Mouse (Mus musculus) kidney, embryonic 15.5 days (tissue): ENCODE data around the gene Lamtor1. TPM values are rescaled to one million over a fixed set of nuclear protein-coding genes. Genes with fewer than 3 reads are reported as not detected.
"Not testable (repeated sequence)": the region's sequence is repeated elsewhere in the genome, so short reads cannot be mapped to it uniquely, and the experiment has no call there.

Experiments
- ATAC-seq: fragments of 200-750 bp; cut with Nextera tagmentation; replicated peaks from 2 replicates; pipeline ENCODE4 v1.8.0; 2017; ENCODE audit warnings: moderate TSS enrichment; ENCODE audit not compliant: low FRiP score
- H3K27ac ChIP-seq: fragments of 300-500 bp; sonication (generic); 2 replicates; pipeline ENCODE4 v1.5.1; 2015; ENCODE audit warnings: mild to moderate bottlenecking, inconsistent platforms
- H3K27me3 ChIP-seq: fragments of 300-500 bp; sonication (generic); 2 replicates; pipeline ENCODE4 v1.6.1; 2015; ENCODE audit warnings: inconsistent platforms
- H3K36me3 ChIP-seq: fragments of 300-500 bp; sonication (generic); 2 replicates; pipeline ENCODE4 v1.6.1; 2015; ENCODE audit warnings: inconsistent platforms
- H3K4me1 ChIP-seq: fragments of 300-500 bp; sonication (generic); 2 replicates; pipeline ENCODE4 v1.6.1; 2015; ENCODE audit warnings: inconsistent platforms
- H3K4me2 ChIP-seq: fragments of 300-500 bp; sonication (generic); 2 replicates; pipeline ENCODE4 v1.6.1; 2015; ENCODE audit warnings: moderate library complexity, mild to moderate bottlenecking, inconsistent platforms
- H3K4me3 ChIP-seq: fragments of 300-500 bp; sonication (generic); replicated peaks from 2 replicates; pipeline ENCODE4 v1.5.1; 2015; ENCODE audit warnings: mild to moderate bottlenecking, inconsistent platforms
- H3K9ac ChIP-seq: fragments of 300-500 bp; sonication (generic); 2 replicates; pipeline ENCODE4 v1.6.1; 2015; ENCODE audit warnings: mild to moderate bottlenecking, inconsistent platforms
- H3K9me3 ChIP-seq: fragments of 300-500 bp; sonication (generic); replicated peaks from 2 replicates; pipeline ENCODE4 v1.6.1; 2016; ENCODE audit warnings: inconsistent platforms
- WGBS: fragments of 180-500 bp; shearing (Covaris S2); methylation state at CpG from one replicate; pipeline ENCODE4 v1.1.7; 2015; ENCODE audit warnings: mixed read lengths; 5-methylcytosine and 5-hydroxymethylcytosine counted together
- polyA plus RNA-seq: library from polyadenylated mRNA; unstranded; fragments of >200 nt; fragmentation: Nextera tagmentation; extraction: Ambion mirVana; gene quantifications from 2 replicates; pipeline ENCODE4 v1.2.1, GENCODE M21; 2015

Lamtor1 gene
- polyA plus RNA-seq, 1 experiment from 2014 or later = 158 TPM

DNA sequence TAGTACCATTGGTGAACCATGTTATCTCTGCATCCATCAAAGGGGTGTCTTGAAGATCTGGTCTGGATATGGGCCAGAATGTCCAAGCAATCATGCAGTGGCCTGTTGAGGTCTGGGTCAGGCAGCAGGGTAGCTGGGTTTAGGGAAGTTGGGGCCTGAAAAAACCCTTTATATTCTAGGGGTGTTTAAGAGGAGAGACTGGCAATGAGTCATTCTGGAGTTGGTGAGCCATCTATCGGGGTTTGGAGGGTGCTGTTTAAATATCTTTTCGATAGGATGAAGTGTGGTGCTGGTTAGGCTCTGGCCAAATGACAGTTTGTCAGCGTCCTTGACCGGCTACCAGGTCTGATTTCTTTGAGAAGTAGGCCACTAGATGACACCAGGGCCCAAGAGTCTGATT lies 30.3 kb downstream of the Lamtor1 start:
- Histone ChIP-seq H3K4me3 (no peak overlapping the region), H3K4me2 (no peak overlapping the region), H3K9ac (no peak overlapping the region), H3K27me3 (no peaks in the 10 kb centered on the region), H3K27ac (no peak overlapping the region), H3K4me1 (peaks cover 24% of the 10 kb centered on the region), H3K36me3 (0 out of 2 replicates have a peak, but pooled peaks cover 8% of the 10 kb centered on the region), H3K9me3 (no peaks in the 10 kb centered on the region)
- 90% methylated on average over 4 of the region's 4 CpGs for WGBS
- no peak for ATAC-seq

DNA sequence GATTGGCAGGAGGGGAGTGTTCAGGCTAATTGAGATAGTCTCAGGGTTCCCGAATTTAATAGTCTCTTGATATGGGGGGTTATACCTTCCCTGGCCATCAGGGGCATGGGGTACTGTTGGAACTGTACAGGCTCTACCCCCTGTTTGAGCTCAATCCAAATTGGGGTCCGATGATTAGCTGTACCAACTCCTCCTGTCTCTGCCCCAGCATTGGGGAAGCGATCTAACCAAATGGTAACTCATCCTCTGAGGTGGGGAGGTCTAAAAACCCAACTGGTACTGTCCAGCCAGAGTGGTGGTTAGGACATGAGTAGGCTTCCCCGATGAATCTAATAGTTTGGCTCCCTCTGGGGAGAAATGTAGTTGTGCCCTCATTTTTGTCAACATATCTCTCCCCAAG lies 31.3 kb downstream of the Lamtor1 start:
- Histone ChIP-seq H3K27ac (no peak overlapping the region), H3K27me3 (no peaks in the 10 kb centered on the region), H3K4me3 (no peak overlapping the region), H3K9me3 (no peaks in the 10 kb centered on the region), H3K4me2 (no peak overlapping the region), H3K9ac (no peak overlapping the region), H3K36me3 (0 out of 2 replicates have a peak, but pooled peaks cover 8% of the 10 kb centered on the region), H3K4me1 (peaks cover 24% of the 10 kb centered on the region)
- 95% methylated on average over 4 of the region's 4 CpGs for WGBS
- no peak for ATAC-seq

DNA sequence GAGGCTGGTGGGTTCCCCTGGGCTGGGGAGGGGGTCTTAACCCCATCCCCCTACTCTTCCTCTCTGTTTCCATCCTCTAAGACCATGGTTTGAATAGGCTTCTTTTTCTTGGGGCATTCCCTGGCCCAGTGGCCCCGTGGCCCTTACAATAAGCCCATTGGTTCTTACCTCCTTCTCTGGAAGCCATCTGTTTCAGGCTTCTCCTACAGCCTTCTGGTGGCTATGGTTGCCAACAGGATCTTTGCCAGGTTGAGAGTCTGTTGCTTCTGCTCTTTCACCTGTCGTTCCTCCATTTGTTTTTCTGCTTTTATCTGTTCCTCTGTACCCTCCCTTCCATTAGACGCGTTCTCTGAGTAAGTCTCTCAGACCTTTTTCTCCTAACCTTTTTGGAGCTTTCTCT lies 31.9 kb downstream of the Lamtor1 start:
- H3K27me3 ChIP-seq = no peaks in the 10 kb centered on the region
- H3K4me3 ChIP-seq = no peak overlapping the region
- WGBS = 92% methylated on average over 4 of the region's 4 CpGs
- H3K4me2 ChIP-seq = no peak overlapping the region
- H3K4me1 ChIP-seq = peaks cover 22% of the 10 kb centered on the region
- no peak for ATAC-seq
- no peak overlapping the region for H3K9ac ChIP-seq
- no peak overlapping the region for H3K27ac ChIP-seq
- H3K36me3 ChIP-seq = 0 out of 2 replicates have a peak, but pooled peaks cover 8% of the 10 kb centered on the region
- H3K9me3 ChIP-seq = no peaks in the 10 kb centered on the region

DNA sequence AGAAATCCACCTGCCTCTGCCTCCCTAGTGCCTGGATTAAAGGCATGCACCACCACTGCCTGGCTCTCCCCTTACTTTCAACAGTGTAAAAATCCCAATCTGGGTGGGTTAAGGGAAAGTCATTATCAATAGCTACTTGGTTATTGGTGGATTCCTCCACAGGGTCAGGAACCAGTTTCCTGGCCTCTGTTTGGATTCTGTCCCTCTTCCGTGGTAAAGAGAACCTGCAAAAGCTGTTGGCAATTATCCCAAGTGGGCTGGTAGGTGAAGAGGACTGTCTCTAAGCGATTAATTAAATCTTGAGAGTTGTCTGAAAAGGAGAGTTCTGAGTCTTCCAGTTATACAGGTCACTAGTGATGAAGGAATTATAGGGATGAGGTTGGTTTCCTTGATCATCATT lies 32.6 kb downstream of the Lamtor1 start:
- H3K4me1 ChIP-seq = peaks cover 18% of the 10 kb centered on the region
- H3K9me3 ChIP-seq = no peaks in the 10 kb centered on the region
- no peak overlapping the region for H3K4me3 ChIP-seq
- no peak for ATAC-seq
- 0 out of 2 replicates have a peak, but pooled peaks cover 8% of the 10 kb centered on the region for H3K36me3 ChIP-seq
- no peak overlapping the region for H3K9ac ChIP-seq
- H3K27me3 ChIP-seq = no peaks in the 10 kb centered on the region
- H3K4me2 ChIP-seq = no peak overlapping the region
- H3K27ac ChIP-seq = no peak overlapping the region
- 84% methylated on average over 2 of the region's 2 CpGs for WGBS

DNA sequence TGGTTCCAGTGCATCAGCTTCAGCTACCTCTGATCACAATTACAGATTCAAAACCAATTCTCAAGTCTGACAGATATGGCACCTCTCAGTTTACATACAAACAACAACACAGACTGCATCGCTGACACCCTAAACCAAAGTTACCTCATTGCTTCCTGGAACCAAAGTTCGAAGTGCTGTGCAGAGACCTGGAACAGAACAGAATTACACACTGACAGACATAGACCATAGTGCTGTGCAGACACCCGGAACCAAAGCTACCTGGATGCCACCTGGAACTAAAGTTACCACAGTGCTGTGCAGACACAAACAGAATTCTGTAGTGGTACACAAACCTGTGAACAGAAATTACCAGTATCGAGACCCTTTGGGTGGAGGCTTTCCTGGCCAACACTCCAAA lies 34.1 kb downstream of the Lamtor1 start:
- Histone ChIP-seq H3K36me3 (0 out of 2 replicates have a peak, but pooled peaks cover 8% of the 10 kb centered on the region), H3K9me3 (no peaks in the 10 kb centered on the region), H3K9ac (no peak overlapping the region), H3K27me3 (no peaks in the 10 kb centered on the region), H3K4me3 (no peak overlapping the region), H3K4me2 (no peak overlapping the region), H3K4me1 (peaks cover 15% of the 10 kb centered on the region), H3K27ac (no peak overlapping the region)
- no peak for ATAC-seq
- WGBS = 85% methylated on average over 4 of the region's 4 CpGs

DNA sequence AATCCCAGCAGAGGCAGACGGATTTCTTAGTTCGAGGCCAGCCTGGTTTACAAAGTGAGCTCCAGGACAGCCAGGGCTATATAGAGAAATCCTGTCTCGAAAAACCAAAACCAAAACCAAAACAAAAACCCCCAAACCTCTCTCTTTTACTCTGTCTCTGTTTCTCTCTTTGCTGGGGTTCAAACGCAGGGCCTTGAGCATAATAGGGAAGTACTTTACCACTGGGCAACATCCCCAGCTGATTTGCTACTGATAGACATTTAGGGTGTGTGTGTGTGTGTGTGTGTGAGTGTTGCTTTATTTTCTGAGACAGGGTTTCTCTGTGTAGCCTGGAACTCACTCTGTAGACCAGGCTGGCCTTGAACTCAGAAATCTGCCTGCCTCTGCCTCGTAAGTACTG lies 43.3 kb downstream of the Lamtor1 start:
- not testable (repeated sequence) for H3K4me1 ChIP-seq, H3K36me3 ChIP-seq, H3K4me3 ChIP-seq, H3K4me2 ChIP-seq, H3K9me3 ChIP-seq, H3K27me3 ChIP-seq, ATAC-seq, H3K9ac ChIP-seq, H3K27ac ChIP-seq
- WGBS = 91% methylated on average over 5 of the region's 5 CpGs

DNA sequence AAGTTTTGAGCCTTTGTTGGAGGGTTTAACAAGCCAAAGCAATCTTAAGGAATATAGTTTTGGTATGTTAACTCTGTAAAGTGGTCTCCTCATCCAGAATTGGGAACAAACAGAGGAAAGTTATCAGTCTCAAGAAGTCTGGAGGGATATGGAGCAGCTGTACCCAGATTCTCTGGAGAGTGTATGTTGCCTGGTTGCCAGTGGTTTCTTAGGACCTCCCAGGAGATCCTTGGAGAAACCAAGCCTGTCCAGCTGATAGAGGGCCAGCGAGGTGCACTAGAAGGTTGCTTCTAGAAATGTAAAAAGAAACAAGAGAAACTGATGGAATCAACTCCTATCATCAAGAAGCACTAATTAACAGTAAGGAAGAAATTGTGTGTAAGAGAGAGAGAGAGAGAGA lies 45.9 kb downstream of the Lamtor1 start:
- H3K9me3 ChIP-seq = no peaks in the 10 kb centered on the region
- H3K9ac ChIP-seq = no peak overlapping the region
- no peak overlapping the region for H3K4me3 ChIP-seq
- WGBS = 79% methylated on average over 1 of the region's 1 CpGs
- no peaks in the 10 kb centered on the region for H3K27me3 ChIP-seq
- no peak overlapping the region for H3K4me2 ChIP-seq
- 0 out of 2 replicates have a peak overlapping the region, but pooled peaks have one; percentile 15 for H3K27ac ChIP-seq
- H3K36me3 ChIP-seq = no peaks in the 10 kb centered on the region; the same call in 1 of the 2 replicates
- no peak for ATAC-seq
- H3K4me1 ChIP-seq = peaks cover 4% of the 10 kb centered on the region; the same call in 1 of the 2 replicates

DNA sequence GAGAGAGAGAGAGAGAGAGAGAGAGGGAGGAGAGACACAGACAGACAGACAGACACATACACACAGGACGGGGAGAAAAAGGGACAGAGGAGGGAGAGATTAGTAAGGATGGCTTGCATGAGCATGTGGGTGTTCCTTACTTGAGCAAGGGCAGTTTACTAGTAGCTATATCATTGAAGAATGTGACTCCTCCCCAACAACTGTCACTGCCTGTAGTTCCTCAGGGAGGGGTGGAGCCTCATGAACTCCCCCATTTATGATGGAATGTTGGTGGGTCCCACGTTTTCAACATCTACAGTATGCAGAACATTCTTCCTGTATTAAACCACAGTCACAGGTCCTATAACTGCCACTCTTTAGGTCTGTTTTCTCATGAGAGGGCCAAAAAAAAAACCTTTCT lies 46.4 kb downstream of the Lamtor1 start:
- ATAC-seq = no peak
- H3K4me2 ChIP-seq = no peak overlapping the region
- H3K36me3 ChIP-seq = no peaks in the 10 kb centered on the region; the same call in 1 of the 2 replicates
- H3K4me3 ChIP-seq = no peak overlapping the region
- no peaks in the 10 kb centered on the region for H3K27me3 ChIP-seq
- H3K4me1 ChIP-seq = peaks cover 4% of the 10 kb centered on the region; the same call in 1 of the 2 replicates
- H3K27ac ChIP-seq = no peak overlapping the region
- 54% methylated on average over 2 of the region's 2 CpGs for WGBS
- H3K9me3 ChIP-seq = no peaks in the 10 kb centered on the region
- H3K9ac ChIP-seq = no peak overlapping the region

DNA sequence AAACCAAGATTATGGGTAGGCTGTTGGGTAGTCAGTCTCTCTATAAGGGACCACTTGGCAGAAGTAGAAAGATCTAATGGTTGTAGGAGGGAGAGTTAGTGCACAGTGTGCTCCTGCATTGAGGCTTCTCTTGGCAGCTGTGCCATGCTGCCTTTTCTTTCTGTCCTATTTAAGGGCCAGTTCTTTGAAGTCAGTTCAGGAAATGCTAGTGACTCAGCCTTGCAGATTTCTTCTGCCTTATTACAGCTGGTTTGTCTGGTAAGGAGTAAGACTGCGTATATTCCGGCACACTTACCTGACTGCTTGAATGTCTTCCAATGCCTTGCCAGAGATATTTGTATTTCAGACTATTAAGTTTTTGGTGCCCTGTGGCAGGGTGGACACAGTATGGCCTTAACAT lies 48.5 kb downstream of the Lamtor1 start:
- H3K27me3 ChIP-seq = no peaks in the 10 kb centered on the region
- 92% methylated on average over 2 of the region's 2 CpGs for WGBS
- H3K4me3 ChIP-seq = no peak overlapping the region
- no peaks in the 10 kb centered on the region; the same call in 1 of the 2 replicates for H3K36me3 ChIP-seq
- no peak overlapping the region for H3K27ac ChIP-seq
- H3K9me3 ChIP-seq = no peaks in the 10 kb centered on the region
- H3K9ac ChIP-seq = no peak overlapping the region
- peaks cover 4% of the 10 kb centered on the region; the same call in 1 of the 2 replicates for H3K4me1 ChIP-seq
- H3K4me2 ChIP-seq = no peak overlapping the region
- ATAC-seq = no peak

DNA sequence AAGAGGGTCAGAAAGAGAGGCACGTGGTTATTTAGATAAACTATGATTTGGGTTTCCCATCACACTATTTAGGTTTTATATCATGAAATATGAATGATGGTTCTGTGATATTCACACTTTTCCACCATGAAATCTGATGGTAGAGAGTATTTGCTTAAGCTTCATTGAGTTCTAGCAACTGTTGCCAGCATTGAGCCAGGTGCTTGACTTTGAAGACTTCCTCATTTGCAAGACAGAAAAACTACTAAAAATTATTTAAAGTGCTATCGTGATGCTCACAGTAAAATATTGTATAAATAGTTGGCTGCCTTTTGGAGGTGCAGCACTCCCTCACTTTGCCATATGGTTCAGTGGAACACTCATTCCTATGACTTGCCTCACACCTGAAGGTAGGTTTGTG lies 49.6 kb downstream of the Lamtor1 start:
- Histone ChIP-seq H3K27ac (no peak overlapping the region), H3K4me1 (peaks cover 4% of the 10 kb centered on the region; the same call in 1 of the 2 replicates), H3K9me3 (no peaks in the 10 kb centered on the region), H3K36me3 (no peaks in the 10 kb centered on the region; the same call in 1 of the 2 replicates), H3K27me3 (no peaks in the 10 kb centered on the region), H3K4me3 (no peak overlapping the region), H3K4me2 (no peak overlapping the region), H3K9ac (no peak overlapping the region)
- ATAC-seq = no peak
- 86% methylated on average over 2 of the region's 2 CpGs for WGBS

DNA sequence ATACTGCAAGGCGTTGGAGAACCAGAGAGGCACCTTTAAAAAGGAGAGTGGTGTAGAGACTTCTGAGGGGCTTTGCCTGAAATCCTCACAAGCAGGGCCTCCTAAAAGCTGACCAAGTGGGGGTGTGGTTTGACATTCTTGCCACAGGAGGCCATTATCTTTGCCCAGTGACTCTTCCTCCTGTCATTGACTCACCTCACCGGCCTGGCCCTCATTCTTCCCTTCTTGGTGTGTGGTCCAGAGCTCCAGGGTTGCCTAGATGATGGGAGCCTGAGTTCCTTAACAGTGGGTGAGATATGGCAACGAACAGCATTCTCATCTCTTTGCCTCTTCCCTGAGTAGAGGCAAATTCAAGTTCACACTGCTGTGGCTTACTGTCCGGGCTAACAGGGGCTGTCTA lies 50.2 kb downstream of the Lamtor1 start:
- Histone ChIP-seq H3K9ac (no peak overlapping the region), H3K4me2 (no peak overlapping the region), H3K36me3 (no peaks in the 10 kb centered on the region; the same call in 1 of the 2 replicates), H3K9me3 (no peaks in the 10 kb centered on the region), H3K27me3 (no peaks in the 10 kb centered on the region), H3K4me3 (no peak overlapping the region), H3K27ac (no peak overlapping the region), H3K4me1 (peaks cover 4% of the 10 kb centered on the region; the same call in 1 of the 2 replicates)
- ATAC-seq = no peak
- 77% methylated on average over 4 of the region's 4 CpGs for WGBS

DNA sequence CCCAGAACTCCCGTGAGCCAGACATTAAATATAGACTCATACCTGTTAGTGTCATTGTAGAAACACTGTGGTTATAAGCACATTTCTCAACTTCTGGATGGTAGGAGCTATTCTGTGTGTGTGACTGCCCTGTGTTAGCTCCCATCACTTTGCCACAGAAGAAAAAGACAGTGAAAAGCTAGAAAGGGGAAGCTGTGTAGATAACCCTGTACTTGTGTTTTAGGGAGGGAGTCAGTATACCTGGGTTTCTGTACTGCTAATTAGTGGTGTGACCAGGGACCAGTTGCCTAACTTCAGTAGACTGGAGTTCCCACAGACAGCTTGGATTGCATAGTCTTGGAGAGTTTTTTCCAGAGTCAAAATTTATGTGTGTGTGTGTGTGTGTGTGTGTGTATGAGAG lies 50.8 kb downstream of the Lamtor1 start:
- no peaks in the 10 kb centered on the region for H3K9me3 ChIP-seq
- no peaks in the 10 kb centered on the region; the same call in 1 of the 2 replicates for H3K36me3 ChIP-seq
- no peak for ATAC-seq
- no peaks in the 10 kb centered on the region for H3K27me3 ChIP-seq
- H3K27ac ChIP-seq = no peak overlapping the region
- no peak overlapping the region for H3K4me2 ChIP-seq
- H3K4me3 ChIP-seq = no peak overlapping the region
- peaks cover 4% of the 10 kb centered on the region; the same call in 1 of the 2 replicates for H3K4me1 ChIP-seq
- no peak overlapping the region for H3K9ac ChIP-seq
- 95% methylated on average over 1 of the region's 1 CpGs for WGBS

DNA sequence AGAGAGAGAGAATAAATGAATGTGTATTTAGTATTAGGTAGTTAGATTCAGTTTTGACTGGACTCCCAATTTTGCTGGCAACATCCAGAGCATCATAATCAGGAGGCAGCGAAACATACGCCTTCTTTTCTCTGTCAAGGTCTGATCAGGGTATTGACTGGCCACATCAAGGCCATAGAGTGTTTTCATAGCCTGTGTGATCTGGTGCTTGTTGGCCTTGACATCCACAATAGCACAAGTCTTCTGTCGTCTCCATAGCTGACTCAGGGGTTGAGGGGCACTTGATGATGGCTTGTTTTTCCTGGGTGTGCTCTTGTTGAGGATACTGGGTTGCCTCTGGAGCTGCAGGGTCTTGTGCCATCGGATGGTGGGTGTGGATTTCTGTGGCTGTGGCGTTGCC lies 51.2 kb downstream of the Lamtor1 start:
- Histone ChIP-seq H3K27me3 (no peaks in the 10 kb centered on the region), H3K9me3 (no peaks in the 10 kb centered on the region), H3K36me3 (no peaks in the 10 kb centered on the region; the same call in 1 of the 2 replicates), H3K27ac (no peak overlapping the region), H3K4me1 (0 out of 2 replicates have a peak, but pooled peaks cover 4% of the 10 kb centered on the region), H3K4me2 (no peak overlapping the region), H3K9ac (no peak overlapping the region), H3K4me3 (no peak overlapping the region)
- no peak for ATAC-seq
- WGBS = 90% methylated on average over 5 of the region's 5 CpGs
